Mouse (Mus musculus) bone marrow, adult 2 months (tissue): ENCODE data around the gene Gm10964. TPM values are rescaled to one million over a fixed set of nuclear protein-coding genes. Genes with fewer than 3 reads are reported as not detected.

ENCODE experiments used
- H3K27ac ChIP-seq: fragments of 200-500 bp; 2 replicates; pipeline ENCODE4 v1.5.1; 2012; ENCODE audit warnings: low read depth, mild to moderate bottlenecking, control low read depth, inconsistent platforms, low read length; ENCODE audit not compliant: control insufficient read depth, poor library complexity, insufficient read depth
- H3K4me1 ChIP-seq: fragments of 200-500 bp; 2 replicates; pipeline ENCODE4 v1.6.1; 2011; ENCODE audit warnings: low read length; ENCODE audit not compliant: control insufficient read depth, insufficient read depth
- H3K4me3 ChIP-seq: fragments of 200-500 bp; replicated peaks from 2 replicates; pipeline ENCODE3; 2011; ENCODE audit warnings: mild to moderate bottlenecking, low read depth, low read length, control low read depth; ENCODE audit not compliant: control insufficient read depth
- CTCF ChIP-seq: fragments of 200-500 bp; IDR thresholded peaks from 2 replicates; pipeline ENCODE4 v1.5.1; 2011; ENCODE audit warnings: low read length, control low read depth; ENCODE audit not compliant: control insufficient read depth, insufficient read depth
- POLR2A ChIP-seq: fragments of 200-500 bp; IDR thresholded peaks from 2 replicates; pipeline ENCODE4 v1.6.1; 2011; ENCODE audit warnings: low read depth, mild to moderate bottlenecking, control low read depth, low read length, borderline replicate concordance; ENCODE audit not compliant: control insufficient read depth
- WGBS: fragments of 180-500 bp; shearing (Covaris S2); methylation state at CpG from one replicate; pipeline ENCODE4 v1.1.7; 2018; 5-methylcytosine and 5-hydroxymethylcytosine counted together
- polyA plus RNA-seq: library from polyadenylated mRNA; stranded (reverse); fragments of >200 nt; gene quantifications from 2 replicates; pipeline ENCODE4 v1.2.4, GENCODE M21; 2011; ENCODE audit warnings: low replicate concordance; ENCODE audit not compliant: missing spikeins, insufficient read depth, insufficient read length

The Gm10964 gene
- polyA plus RNA-seq, 1 experiment: not detected

DNA sequence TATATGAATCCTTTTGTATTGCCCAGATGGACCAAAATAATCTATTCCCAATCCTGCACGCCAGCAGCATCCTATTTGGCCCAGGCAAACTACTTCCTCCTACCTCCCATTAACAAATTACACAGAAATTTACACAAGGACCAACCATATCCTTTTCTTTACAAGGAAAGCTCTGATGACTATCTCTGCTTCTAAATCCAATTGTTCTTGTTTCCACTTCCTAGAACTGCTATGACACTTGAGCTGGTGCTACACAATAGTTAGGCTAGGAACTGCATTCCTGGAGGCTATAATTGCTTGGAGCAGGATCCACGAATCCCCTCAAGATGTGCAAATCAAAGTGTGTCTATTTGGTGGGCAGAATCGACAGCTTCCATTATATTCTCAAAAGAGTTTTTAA lies 27.6 kb downstream of the Gm10964 start:
- H3K4me1 ChIP-seq: no peaks in the 10 kb centered on the region; the same call in 1 of the 2 replicates
- 74% methylated on average over 3 of the region's 3 CpGs for WGBS
- TF ChIP-seq POLR2A (no peak), CTCF (no peak)
- H3K4me3 ChIP-seq: no peak overlapping the region
- H3K27ac ChIP-seq: no peak overlapping the region

- H3K4me1 ChIP-seq: peaks cover 4% of the 10 kb centered on the region
- H3K27ac ChIP-seq: no peak overlapping the region
- H3K4me3 ChIP-seq: no peak overlapping the region
- 18% methylated on average over 9 of the region's 9 CpGs for WGBS
- no peak for TF ChIP-seq CTCF
Measured at GRCm38 (mm10) chr3:103771531-103772130, 32.5 kb downstream of the Gm10964 start.

- TF ChIP-seq POLR2A (no peak), CTCF (no peak)
- WGBS: 2% methylated on average over 4 of the region's 4 CpGs
- peaks cover 4% of the 10 kb centered on the region for H3K4me1 ChIP-seq
- no peak overlapping the region; the same call in 1 of the 2 replicates for H3K27ac ChIP-seq
- H3K4me3 ChIP-seq: no peak overlapping the region
Measured at GRCm38 (mm10) chr3:103772846-103773245, 33.7 kb downstream of the Gm10964 start.

DNA sequence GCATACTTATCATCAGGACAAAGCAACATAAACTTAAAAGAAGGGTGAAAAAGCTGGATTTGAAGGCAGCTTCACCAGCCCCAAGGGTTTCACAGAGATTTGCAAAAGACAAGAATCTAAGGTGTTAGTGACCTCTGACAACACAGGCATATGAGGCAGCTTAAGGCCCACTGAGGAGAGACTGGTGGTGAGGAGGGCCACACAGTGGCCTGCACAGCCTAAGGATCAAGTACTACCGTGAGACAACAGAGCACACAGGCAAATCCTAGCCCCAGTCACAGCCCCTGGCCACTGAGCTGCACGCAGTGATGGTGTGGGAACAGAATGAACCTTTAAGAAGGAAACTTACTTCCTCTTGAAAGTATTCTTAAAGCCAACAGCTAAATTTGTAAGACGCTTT lies 34.3 kb downstream of the Gm10964 start:
- 14% methylated on average over 3 of the region's 3 CpGs for WGBS
- peaks cover 7% of the 10 kb centered on the region for H3K4me1 ChIP-seq
- TF ChIP-seq CTCF (no peak), POLR2A (no peak)
- H3K27ac ChIP-seq: peak overlapping the region; percentile 72
- H3K4me3 ChIP-seq: no peak overlapping the region

- no peak overlapping the region for H3K27ac ChIP-seq
- TF ChIP-seq CTCF (no peak), POLR2A (no peak)
- H3K4me3 ChIP-seq: no peak overlapping the region
- 15% methylated on average over 15 of the region's 15 CpGs for WGBS
- peaks cover 10% of the 10 kb centered on the region for H3K4me1 ChIP-seq
Measured at GRCm38 (mm10) chr3:103774009-103774408, 34.8 kb downstream of the Gm10964 start.

DNA sequence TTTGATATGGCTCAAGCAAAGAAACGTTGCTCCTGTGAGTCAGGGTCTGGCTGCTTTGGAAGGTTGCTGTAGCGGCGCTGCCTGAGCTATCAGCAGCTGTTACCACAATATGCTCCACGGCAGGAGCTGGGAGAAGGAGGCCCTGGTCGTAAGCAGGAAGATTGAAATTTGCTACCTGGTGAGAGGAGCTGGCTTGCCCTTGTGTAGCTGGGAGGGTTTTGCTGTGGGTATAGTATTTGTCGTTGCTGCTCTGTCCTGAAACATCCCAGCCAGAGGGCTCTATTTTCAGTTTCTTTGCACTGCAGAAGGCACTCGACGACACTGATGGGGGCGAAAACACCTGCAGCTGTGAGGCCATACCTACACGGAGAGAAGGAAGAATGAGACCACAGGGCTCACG lies 38.8 kb downstream of the Gm10964 start:
- H3K4me1 ChIP-seq: peaks cover 13% of the 10 kb centered on the region
- H3K27ac ChIP-seq: no peak overlapping the region
- H3K4me3 ChIP-seq: no peak overlapping the region
- WGBS: 48% methylated on average over 11 of the region's 11 CpGs
- no peak for TF ChIP-seq CTCF
- TF ChIP-seq POLR2A: no peak

GRCm38 (mm10) chr3:103778660-103779059 lies 39.5 kb downstream of the Gm10964 start:
- no peak for TF ChIP-seq POLR2A
- TF ChIP-seq CTCF: no peak

DNA sequence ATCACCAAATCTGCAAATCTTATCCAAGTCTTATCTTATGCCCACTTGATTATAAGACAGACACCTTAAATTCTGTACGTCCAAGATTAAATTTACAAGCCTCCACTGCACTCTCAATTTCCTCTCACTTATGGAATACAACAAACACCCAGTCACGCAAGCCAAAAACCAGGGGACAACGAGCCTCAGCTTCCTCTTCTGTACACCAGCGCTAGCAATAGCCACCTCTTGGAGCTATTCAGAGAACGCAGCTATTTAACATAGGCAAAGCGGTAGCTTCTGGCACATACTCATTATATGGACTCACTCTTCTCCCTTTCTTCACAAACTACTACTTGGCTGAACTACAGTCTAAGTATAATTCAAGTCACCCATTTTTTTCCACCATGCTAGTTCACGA lies 40.0 kb downstream of the Gm10964 start:
- TF ChIP-seq POLR2A: no peak
- no peak for TF ChIP-seq CTCF
- Histone ChIP-seq H3K4me1 (peaks cover 11% of the 10 kb centered on the region), H3K4me3 (no peak overlapping the region), H3K27ac (no peak overlapping the region)
- 14% methylated on average over 7 of the region's 7 CpGs for WGBS

More at GRCm38 (mm10) chr3:103778660-103779059, 39.5 kb downstream of the Gm10964 start:
- peaks cover 11% of the 10 kb centered on the region for H3K4me1 ChIP-seq
- 32% methylated on average over 6 of the region's 6 CpGs for WGBS
- H3K4me3 ChIP-seq: no peak overlapping the region
- no peak overlapping the region for H3K27ac ChIP-seq

- Histone ChIP-seq H3K4me3 (no peak overlapping the region), H3K27ac (no peak overlapping the region), H3K4me1 (peaks cover 9% of the 10 kb centered on the region)
- WGBS: 79% methylated on average over 3 of the region's 3 CpGs
- no peak for TF ChIP-seq POLR2A
- TF ChIP-seq CTCF: no peak
Measured at GRCm38 (mm10) chr3:103780271-103780670, 41.1 kb downstream of the Gm10964 start.
